Mouse (Mus musculus) intestine, postnatal 0 days (tissue): ENCODE measurements around the gene Pnldc1. TPM values are rescaled to one million over a fixed set of nuclear protein-coding genes. Genes with fewer than 3 reads are reported as not detected.

Experiments used
- ATAC-seq: fragments of 200-750 bp; cut with Nextera tagmentation; 2 replicates; pipeline ENCODE4 v1.8.0; 2017; ENCODE audit warnings: mild to moderate bottlenecking, moderate TSS enrichment, moderate library complexity
- H3K27ac ChIP-seq: fragments of 300-500 bp; sonication (generic); 2 replicates; pipeline ENCODE4 v1.5.1; 2014; ENCODE audit warnings: mild to moderate bottlenecking, low read depth, low read length, moderate library complexity
- H3K27me3 ChIP-seq: fragments of 300-500 bp; sonication (generic); replicated peaks from 2 replicates; pipeline ENCODE4 v1.6.1; 2014; ENCODE audit warnings: low read length, mixed read lengths; ENCODE audit not compliant: control insufficient read depth, insufficient read depth
- H3K36me3 ChIP-seq: fragments of 300-500 bp; sonication (generic); 2 replicates; pipeline ENCODE4 v1.6.1; 2014; ENCODE audit warnings: mild to moderate bottlenecking, moderate library complexity; ENCODE audit not compliant: control insufficient read depth, insufficient read depth
- H3K4me1 ChIP-seq: fragments of 300-500 bp; sonication (generic); replicated peaks from 2 replicates; pipeline ENCODE4 v1.6.1; 2014; ENCODE audit warnings: antibody characterized with exemption, low read length, mixed read lengths; ENCODE audit not compliant: control insufficient read depth, insufficient read depth
- H3K4me2 ChIP-seq: fragments of 300-500 bp; sonication (generic); replicated peaks from 2 replicates; pipeline ENCODE4 v1.6.1; 2014; ENCODE audit warnings: low read depth, mild to moderate bottlenecking, moderate library complexity
- H3K4me3 ChIP-seq: fragments of 300-500 bp; sonication (generic); 2 replicates; pipeline ENCODE4 v1.5.1; 2014; ENCODE audit warnings: low read depth, low read length
- H3K9ac ChIP-seq: fragments of 300-500 bp; sonication (generic); 2 replicates; pipeline ENCODE4 v1.6.1; 2014; ENCODE audit warnings: mild to moderate bottlenecking, low read depth, low read length
- H3K9me3 ChIP-seq: fragments of 300-500 bp; sonication (generic); 2 replicates; pipeline ENCODE4 v1.6.1; 2016; ENCODE audit warnings: mixed run types; ENCODE audit not compliant: control insufficient read depth
- CTCF ChIP-seq: sonication (generic); IDR thresholded peaks from 2 replicates; pipeline ENCODE4 v1.5.1; 2016; ENCODE audit warnings: low read depth, mild to moderate bottlenecking, control low read depth, antibody characterized with exemption, moderate library complexity
- WGBS: fragments of 180-500 bp; shearing (Covaris S2); extraction: QIAGEN DNeasy Blood & Tissue Kit; methylation state at CpG from one replicate; pipeline ENCODE4 v1.1.7; 2014; 5-methylcytosine and 5-hydroxymethylcytosine counted together
- microRNA-seq: library from miRNA; unstranded; fragments of <30 nt; microRNA quantifications from one replicate; pipeline ENCODE4, GENCODE M21; 2016
- polyA plus RNA-seq: library from polyadenylated mRNA; unstranded; fragments of >200 nt; fragmentation: Nextera tagmentation; extraction: Ambion mirVana; gene quantifications from 2 replicates; pipeline ENCODE4 v1.2.1, GENCODE M21; 2015

Pnldc1 gene
- polyA plus RNA-seq, 1 experiment from 2014 or later = 0.48 TPM

DNA sequence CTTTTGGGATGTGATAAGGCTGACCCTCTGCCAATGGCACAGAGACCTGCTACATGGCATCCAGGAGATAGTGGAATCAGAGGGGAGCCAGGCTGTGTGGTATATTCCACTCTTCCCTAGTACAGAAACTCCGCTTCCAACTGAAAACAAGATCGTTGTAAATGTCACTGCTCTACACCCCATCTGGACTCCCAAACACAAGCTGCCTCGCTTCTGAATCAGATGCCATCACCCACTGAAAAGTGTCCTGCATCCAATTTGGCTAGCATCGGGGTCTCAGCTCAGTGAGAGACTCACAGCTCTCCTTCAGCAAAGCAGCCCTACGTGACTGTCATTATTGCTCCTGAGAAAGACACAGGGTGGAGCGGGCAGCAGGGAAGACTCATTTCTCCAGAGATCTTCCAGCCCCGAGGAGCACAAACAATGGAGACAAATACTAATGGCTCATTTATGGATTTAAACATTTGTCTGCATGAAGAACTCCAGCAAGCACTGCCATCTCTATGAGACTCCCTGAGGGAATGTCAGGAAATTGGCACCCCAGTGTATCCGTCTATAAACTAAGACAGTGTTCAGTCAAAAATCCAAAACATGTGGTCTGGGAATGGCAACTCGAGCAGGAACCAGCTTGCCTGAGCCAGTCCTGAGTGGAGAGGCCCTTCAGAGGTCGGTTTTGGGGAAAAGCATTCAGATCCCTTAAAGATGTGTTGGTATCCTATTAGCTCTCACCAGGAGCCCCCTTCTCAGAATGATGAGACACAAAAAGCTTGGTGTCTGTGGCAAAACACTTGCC lies 70.4 kb downstream of the Pnldc1 start:
- 63% methylated on average over 10 of the region's 10 CpGs for whole genome bisulfite sequencing

More for the DNA sequence above, 70.4 kb downstream of the Pnldc1 start:
- no peak for ATAC-seq
- H3K36me3 ChIP-seq = no peaks in the 10 kb centered on the region
- no peak overlapping the region for H3K9ac ChIP-seq
- no peak for TF ChIP-seq CTCF
- no peak overlapping the region for H3K27ac ChIP-seq
- no peak overlapping the region for H3K4me2 ChIP-seq
- H3K4me3 ChIP-seq = no peak overlapping the region
- H3K4me1 ChIP-seq = no peaks in the 10 kb centered on the region
- no peaks in the 10 kb centered on the region for H3K9me3 ChIP-seq
- H3K27me3 ChIP-seq = no peaks in the 10 kb centered on the region

Small RNA genes within 50 kb of the gene (microRNA-seq; reads per million reads assigned to microRNA genes)
- not detected for gene Gm24085

Other genes with a start within 250 kb of the Pnldc1 start
- gene Slc22a1, start 234.4 kb downstream of the Pnldc1 start, polyA plus RNA-seq = 2.1 and 3.1 TPM in 2 replicates
- gene Igf2r, start 140.6 kb downstream of the Pnldc1 start, polyA plus RNA-seq = 25.1 and 28.7 TPM in 2 replicates
- 0.10 and 0.16 TPM in 2 replicates for gene Mas1, start 42.1 kb downstream of the Pnldc1 start, polyA plus RNA-seq
- gene Mrgprh, start 34.2 kb downstream of the Pnldc1 start, polyA plus RNA-seq = not detected in 2 replicates
- gene Tcp1, start 5.5 kb upstream of the Pnldc1 start, polyA plus RNA-seq = 143 and 144 TPM in 2 replicates
- gene Mrpl18, start 6.1 kb upstream of the Pnldc1 start, polyA plus RNA-seq = 112 and 121 TPM in 2 replicates
- gene Acat3, start 30.4 kb upstream of the Pnldc1 start, polyA plus RNA-seq = 0.18 and 0.51 TPM in 2 replicates
- gene Acat2, start 50.5 kb upstream of the Pnldc1 start, polyA plus RNA-seq = 62.7 and 69.3 TPM in 2 replicates
- 86.8 and 87.2 TPM in 2 replicates for gene Wtap, start 83.9 kb upstream of the Pnldc1 start, polyA plus RNA-seq
- 125 and 138 TPM in 2 replicates for gene Sod2, start 96.6 kb upstream of the Pnldc1 start, polyA plus RNA-seq
- 0.13 TPM in 1 of 2 replicates, not detected in the other for gene Gpr31b, start 142.1 kb upstream of the Pnldc1 start, polyA plus RNA-seq
- gene Tcp10b, start 150.9 kb upstream of the Pnldc1 start, polyA plus RNA-seq = 0.07 and 0.10 TPM in 2 replicates
- 0.16 and 0.20 TPM in 2 replicates for gene Unc93a, start 221.6 kb upstream of the Pnldc1 start, polyA plus RNA-seq